ENCODE assay signal across 15 mouse cellular contexts in genomic region chr8:58086733-58087132, GRCm38 (mm10).
"Had no signal": no experiment of that assay in that cellular context is flagged by ENCODE, and none has a peak within 500 bp of the region (broad histone marks: within the 10 kb centered on the region; RNA-seq: fewer than 3 reads in every experiment).

No protein-coding gene starts in this region.

- H3K27me3 ChIP-seq: limb, embryonic 13.5 days; liver, embryonic 15.5 days; neural tube, embryonic 13.5 days had no signal

- H3K27ac ChIP-seq: kidney, postnatal 0 days; layer of hippocampus, adult 2 months; limb, embryonic 13.5 days; liver, embryonic 15.5 days; neural tube, embryonic 13.5 days had no signal

- ATAC-seq: lung, postnatal 0 days had no signal

- H3K4me1 ChIP-seq: limb, embryonic 13.5 days; liver, embryonic 15.5 days; neural tube, embryonic 13.5 days had no signal

- H3K4me2 ChIP-seq: limb, embryonic 13.5 days; liver, embryonic 15.5 days; neural tube, embryonic 13.5 days had no signal

- H3K9me3 ChIP-seq: limb, embryonic 13.5 days; liver, embryonic 15.5 days; neural tube, embryonic 13.5 days had no signal

- DNase-seq: kidney, adult 9 months; kidney, postnatal 4 days; left cerebral cortex, postnatal 4 days; lung, adult 2 months; lung, postnatal 36 days; retina, postnatal 1 day; right cerebral cortex, postnatal 4 days; spleen, adult 18-20 months; thymus, postnatal 36 days had no signal

- H3K36me3 ChIP-seq: limb, embryonic 13.5 days; liver, embryonic 15.5 days; neural tube, embryonic 13.5 days had no signal

- H3K9ac ChIP-seq: limb, embryonic 13.5 days; liver, embryonic 15.5 days; neural tube, embryonic 13.5 days had no signal

- H3K4me3 ChIP-seq: layer of hippocampus, adult 2 months; limb, embryonic 13.5 days; liver, embryonic 15.5 days; neural tube, embryonic 13.5 days had no signal
